Mouse (Mus musculus) bone marrow macrophage, adult 2 months (primary cell): Measurements from ENCODE around the gene Cyp46a1.

Experiments
- CTCF ChIP-seq: IDR thresholded peaks from 2 replicates; pipeline ENCODE4 v1.5.1; 2012; ENCODE audit warnings: low read depth, mild to moderate bottlenecking, low read length, moderate library complexity
- POLR2A ChIP-seq: IDR thresholded peaks from 2 replicates; pipeline ENCODE4 v1.6.1; 2012; ENCODE audit warnings: mild to moderate bottlenecking, low read depth, low read length, borderline replicate concordance

DNA sequence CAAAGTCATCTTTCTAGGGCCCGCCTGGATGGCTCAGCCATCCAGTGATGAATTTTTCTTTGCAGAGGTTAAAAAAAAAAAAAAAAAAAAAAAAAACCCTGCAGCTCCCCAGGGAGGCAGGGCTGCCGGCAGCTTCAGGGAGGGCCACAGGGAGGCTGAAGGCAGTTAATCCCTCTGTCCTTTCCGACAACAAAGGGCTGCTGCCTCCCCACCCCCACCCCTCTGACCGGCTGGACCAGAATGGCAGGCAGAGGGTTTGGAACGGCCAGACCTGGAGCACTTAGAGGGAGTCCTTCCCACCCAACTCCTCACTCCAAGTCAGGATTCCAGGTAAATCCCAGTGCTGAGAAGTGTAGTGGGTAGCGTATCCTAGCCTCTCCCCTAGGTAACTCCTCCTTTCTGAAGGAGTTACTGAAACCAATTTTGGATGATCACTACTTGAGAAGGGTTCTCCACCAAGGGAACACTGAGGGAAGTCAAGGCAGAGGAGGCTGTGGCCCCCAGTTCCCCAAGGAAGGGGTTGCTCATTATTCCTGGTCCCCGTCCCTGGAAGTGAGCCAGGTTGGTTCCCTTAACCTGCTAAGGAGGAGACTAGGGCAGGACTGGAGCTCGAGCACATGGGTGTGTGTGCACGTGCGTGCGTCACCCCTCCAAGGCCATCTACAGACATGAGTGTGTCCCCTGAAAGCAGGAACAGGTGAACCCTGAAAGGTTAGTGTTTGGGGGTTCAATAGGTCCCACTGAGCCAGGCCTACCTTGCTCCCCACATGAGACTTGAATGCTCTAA is 48.8 kb upstream of the Cyp46a1 start:
- TF ChIP-seq CTCF, result no peak
- no peak for TF ChIP-seq POLR2A
